Mouse (Mus musculus) neural tube, embryonic 15.5 days (tissue): Measurements from ENCODE around the gene Map2k6. TPM values are rescaled to one million over a fixed set of nuclear protein-coding genes. Genes with fewer than 3 reads are reported as not detected.
A peak's percentile ranks its signal among the peaks of the same experiment; 100 is the strongest.

ENCODE experiments used
- ATAC-seq: fragments of 200-750 bp; cut with Nextera tagmentation; 2 replicates; pipeline ENCODE4 v1.8.0; 2017; ENCODE audit warnings: mild to moderate bottlenecking, moderate TSS enrichment, moderate library complexity; ENCODE audit not compliant: low FRiP score
- H3K27ac ChIP-seq: fragments of 300-500 bp; sonication (generic); replicated peaks from 2 replicates; pipeline ENCODE4 v1.5.1; 2015; ENCODE audit warnings: mild to moderate bottlenecking, inconsistent platforms
- H3K27me3 ChIP-seq: fragments of 300-500 bp; sonication (generic); replicated peaks from 2 replicates; pipeline ENCODE4 v1.6.1; 2015; ENCODE audit warnings: inconsistent platforms
- H3K36me3 ChIP-seq: fragments of 300-500 bp; sonication (generic); 2 replicates; pipeline ENCODE4 v1.6.1; 2015; ENCODE audit warnings: inconsistent platforms
- H3K4me1 ChIP-seq: fragments of 300-500 bp; sonication (generic); 2 replicates; pipeline ENCODE4 v1.6.1; 2015; ENCODE audit warnings: inconsistent platforms
- H3K4me2 ChIP-seq: fragments of 300-500 bp; sonication (generic); 2 replicates; pipeline ENCODE4 v1.6.1; 2015; ENCODE audit warnings: inconsistent platforms, mild to moderate bottlenecking, moderate library complexity
- H3K4me3 ChIP-seq: fragments of 300-500 bp; sonication (generic); replicated peaks from 2 replicates; pipeline ENCODE4 v1.5.1; 2015; ENCODE audit warnings: mild to moderate bottlenecking, inconsistent platforms
- H3K9ac ChIP-seq: fragments of 300-500 bp; sonication (generic); replicated peaks from 2 replicates; pipeline ENCODE4 v1.6.1; 2015; ENCODE audit warnings: mild to moderate bottlenecking, inconsistent platforms
- H3K9me3 ChIP-seq: fragments of 300-500 bp; sonication (generic); replicated peaks from 2 replicates; pipeline ENCODE4 v1.6.1; 2016; ENCODE audit warnings: inconsistent platforms
- WGBS: fragments of 180-500 bp; shearing (Covaris S2); methylation state at CpG from one replicate; pipeline ENCODE4 v1.1.7; 2015; ENCODE audit warnings: mixed read lengths; 5-methylcytosine and 5-hydroxymethylcytosine counted together
- polyA plus RNA-seq: library from polyadenylated mRNA; unstranded; fragments of >200 nt; fragmentation: Nextera tagmentation; extraction: Ambion mirVana; gene quantifications from 2 replicates; pipeline ENCODE4 v1.2.1, GENCODE M21; 2015

Map2k6 gene
- polyA plus RNA-seq, 1 experiment from 2014 or later = 19.7 TPM

- H3K4me3 ChIP-seq = no peak overlapping the region
- no peaks in the 10 kb centered on the region for H3K9me3 ChIP-seq
- peak overlapping the region; percentile 41 for H3K4me2 ChIP-seq
- 17% methylated on average over 18 of the region's 18 CpGs for WGBS
- peaks cover 34% of the 10 kb centered on the region for H3K4me1 ChIP-seq
- H3K27ac ChIP-seq = 0 out of 2 replicates have a peak overlapping the region, but pooled peaks have one; percentile 51
- H3K27me3 ChIP-seq = peaks cover 4% of the 10 kb centered on the region
- no peaks in the 10 kb centered on the region for H3K36me3 ChIP-seq
- H3K9ac ChIP-seq = no peak overlapping the region
- ATAC-seq = peak; percentile 43
Observed at GRCm38 (mm10) chr11:110477961-110478869, 79.3 kb downstream of the Map2k6 start.

- peak overlapping the region; percentile 22 for H3K4me3 ChIP-seq
Observed at GRCm38 (mm10) chr11:110478978-110479384, 80.1 kb downstream of the Map2k6 start.

GRCm38 (mm10) chr11:110481406-110481805 is 82.5 kb downstream of the Map2k6 start:
- Histone ChIP-seq H3K4me1 (peaks cover 34% of the 10 kb centered on the region), H3K4me2 (no peak overlapping the region), H3K4me3 (no peak overlapping the region), H3K27me3 (peaks cover 4% of the 10 kb centered on the region), H3K27ac (no peak overlapping the region), H3K36me3 (no peaks in the 10 kb centered on the region), H3K9ac (no peak overlapping the region), H3K9me3 (no peaks in the 10 kb centered on the region)
- 53% methylated on average over 2 of the region's 2 CpGs for WGBS
- no peak for ATAC-seq

More at GRCm38 (mm10) chr11:110478978-110479384, 80.1 kb downstream of the Map2k6 start:
- H3K9me3 ChIP-seq = no peaks in the 10 kb centered on the region
- H3K9ac ChIP-seq = no peak overlapping the region; the same call in 1 of the 2 replicates
- peaks cover 4% of the 10 kb centered on the region for H3K27me3 ChIP-seq
- WGBS = 0% methylated on average over 5 of the region's 6 CpGs
- H3K36me3 ChIP-seq = no peaks in the 10 kb centered on the region
- peaks cover 34% of the 10 kb centered on the region for H3K4me1 ChIP-seq
- ATAC-seq = peak; percentile 68
- H3K27ac ChIP-seq = peak overlapping the region; percentile 48
- peak overlapping the region; percentile 51 for H3K4me2 ChIP-seq

GRCm38 (mm10) chr11:110482176-110482575 is 83.3 kb downstream of the Map2k6 start:
- H3K27ac ChIP-seq = no peak overlapping the region
- no peaks in the 10 kb centered on the region for H3K36me3 ChIP-seq
- H3K4me1 ChIP-seq = peaks cover 34% of the 10 kb centered on the region
- H3K27me3 ChIP-seq = peaks cover 4% of the 10 kb centered on the region
- ATAC-seq = no peak
- H3K9ac ChIP-seq = no peak overlapping the region
- no peak overlapping the region for H3K4me2 ChIP-seq
- H3K9me3 ChIP-seq = no peaks in the 10 kb centered on the region
- WGBS = 91% methylated on average over 8 of the region's 8 CpGs
- no peak overlapping the region for H3K4me3 ChIP-seq

GRCm38 (mm10) chr11:110482649-110483048 is 83.7 kb downstream of the Map2k6 start:
- no peak overlapping the region for H3K4me3 ChIP-seq
- H3K36me3 ChIP-seq = no peaks in the 10 kb centered on the region
- peaks cover 31% of the 10 kb centered on the region for H3K4me1 ChIP-seq
- H3K4me2 ChIP-seq = no peak overlapping the region
- H3K9me3 ChIP-seq = no peaks in the 10 kb centered on the region
- no peak overlapping the region for H3K9ac ChIP-seq
- ATAC-seq = no peak
- no peak overlapping the region for H3K27ac ChIP-seq
- WGBS = 85% methylated on average over 4 of the region's 4 CpGs
- peaks cover 4% of the 10 kb centered on the region for H3K27me3 ChIP-seq

- ATAC-seq = no peak
- H3K27ac ChIP-seq = no peak overlapping the region
- H3K4me1 ChIP-seq = peaks cover 26% of the 10 kb centered on the region
- no peaks in the 10 kb centered on the region for H3K9me3 ChIP-seq
- no peak overlapping the region for H3K9ac ChIP-seq
- no peak overlapping the region for H3K4me2 ChIP-seq
- peaks cover 4% of the 10 kb centered on the region for H3K27me3 ChIP-seq
- 21% methylated on average over 6 of the region's 6 CpGs for WGBS
- no peaks in the 10 kb centered on the region for H3K36me3 ChIP-seq
- H3K4me3 ChIP-seq = no peak overlapping the region
Observed at GRCm38 (mm10) chr11:110483165-110483564, 84.2 kb downstream of the Map2k6 start.

- Histone ChIP-seq H3K4me3 (no peak overlapping the region), H3K36me3 (no peaks in the 10 kb centered on the region), H3K27me3 (peaks cover 4% of the 10 kb centered on the region), H3K4me1 (peaks cover 16% of the 10 kb centered on the region), H3K9me3 (no peaks in the 10 kb centered on the region), H3K27ac (no peak overlapping the region), H3K9ac (no peak overlapping the region), H3K4me2 (no peak overlapping the region)
- ATAC-seq = no peak
- WGBS = 100% methylated on average over 1 of the region's 1 CpGs
Observed at GRCm38 (mm10) chr11:110484426-110484825, 85.5 kb downstream of the Map2k6 start.

- ATAC-seq = no peak
- Histone ChIP-seq H3K9ac (no peak overlapping the region), H3K4me3 (no peak overlapping the region), H3K36me3 (no peaks in the 10 kb centered on the region), H3K4me2 (no peak overlapping the region), H3K27ac (no peak overlapping the region), H3K4me1 (peaks cover 9% of the 10 kb centered on the region), H3K27me3 (peaks cover 4% of the 10 kb centered on the region), H3K9me3 (no peaks in the 10 kb centered on the region)
- WGBS = 88% methylated on average over 6 of the region's 6 CpGs
Observed at GRCm38 (mm10) chr11:110485081-110485480, 86.2 kb downstream of the Map2k6 start.

- Histone ChIP-seq H3K9me3 (no peaks in the 10 kb centered on the region), H3K36me3 (peaks cover 11% of the 10 kb centered on the region), H3K27me3 (no peaks in the 10 kb centered on the region; the same call in 1 of the 2 replicates), H3K4me1 (no peaks in the 10 kb centered on the region), H3K4me3 (no peak overlapping the region), H3K9ac (no peak overlapping the region), H3K27ac (no peak overlapping the region), H3K4me2 (no peak overlapping the region)
- ATAC-seq = no peak
- 97% methylated on average over 6 of the region's 6 CpGs for WGBS
Observed at GRCm38 (mm10) chr11:110487796-110488195, 88.9 kb downstream of the Map2k6 start.

- Histone ChIP-seq H3K27me3 (no peaks in the 10 kb centered on the region), H3K27ac (no peak overlapping the region), H3K9ac (no peak overlapping the region), H3K4me2 (no peak overlapping the region), H3K4me3 (no peak overlapping the region), H3K9me3 (no peaks in the 10 kb centered on the region), H3K4me1 (no peaks in the 10 kb centered on the region), H3K36me3 (peaks cover 16% of the 10 kb centered on the region)
- 92% methylated on average over 7 of the region's 7 CpGs for WGBS
- ATAC-seq = no peak
Observed at GRCm38 (mm10) chr11:110488301-110488700, 89.4 kb downstream of the Map2k6 start.

- H3K4me1 ChIP-seq = peaks cover 9% of the 10 kb centered on the region; the same call in 1 of the 2 replicates
- H3K9ac ChIP-seq = no peak overlapping the region
- no peak overlapping the region for H3K27ac ChIP-seq
- H3K9me3 ChIP-seq = no peaks in the 10 kb centered on the region
- no peak overlapping the region for H3K4me2 ChIP-seq
- peaks cover 35% of the 10 kb centered on the region for H3K36me3 ChIP-seq
- no peak for ATAC-seq
- 87% methylated on average over 4 of the region's 4 CpGs for WGBS
- no peak overlapping the region for H3K4me3 ChIP-seq
- H3K27me3 ChIP-seq = no peaks in the 10 kb centered on the region
Observed at GRCm38 (mm10) chr11:110495323-110496060, 96.6 kb downstream of the Map2k6 start.
